Mouse (Mus musculus) testis, adult 10 weeks (tissue): ENCODE results near the gene Cyfip1. TPM values are rescaled to one million over a fixed set of nuclear protein-coding genes. Genes with fewer than 3 reads are reported as not detected.

Experiments used
- polyA plus RNA-seq: library from polyadenylated mRNA; stranded (reverse); fragments of 350-450 nt; fragmentation: Illumina TruSeq; extraction: RNeasy Lipid Tissue Mini Kit (QIAGEN cat#74804); gene quantifications from one replicate; pipeline ENCODE4 v1.2.3, GENCODE M21; 2014; ENCODE audit warnings: low read depth, low replicate concordance

Cyfip1 gene
- 13.7 TPM for polyA plus RNA-seq

DNA sequence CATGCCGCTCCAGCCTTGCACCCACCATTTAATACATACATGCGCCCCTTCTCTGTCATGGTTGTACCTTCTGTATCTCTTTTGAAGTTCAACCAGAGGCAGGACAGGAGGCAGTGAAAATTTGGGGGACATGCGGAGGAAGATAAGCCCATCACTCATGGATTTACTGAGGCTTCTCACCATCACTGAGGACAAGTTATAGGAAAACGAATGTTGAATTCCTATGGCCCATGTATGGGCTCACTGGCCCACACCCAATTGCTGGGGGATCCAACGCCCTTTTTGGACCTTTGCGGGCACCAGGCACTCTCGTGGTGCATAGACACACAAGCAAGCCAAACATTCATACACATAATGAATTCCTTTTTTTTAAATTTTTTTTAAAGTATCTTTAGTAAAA lies at the start of gene Cyfip1:
TSS of gene Cyfip1 (plus strand) at position 301 of the 400 bp plus-strand sequence.

DNA sequence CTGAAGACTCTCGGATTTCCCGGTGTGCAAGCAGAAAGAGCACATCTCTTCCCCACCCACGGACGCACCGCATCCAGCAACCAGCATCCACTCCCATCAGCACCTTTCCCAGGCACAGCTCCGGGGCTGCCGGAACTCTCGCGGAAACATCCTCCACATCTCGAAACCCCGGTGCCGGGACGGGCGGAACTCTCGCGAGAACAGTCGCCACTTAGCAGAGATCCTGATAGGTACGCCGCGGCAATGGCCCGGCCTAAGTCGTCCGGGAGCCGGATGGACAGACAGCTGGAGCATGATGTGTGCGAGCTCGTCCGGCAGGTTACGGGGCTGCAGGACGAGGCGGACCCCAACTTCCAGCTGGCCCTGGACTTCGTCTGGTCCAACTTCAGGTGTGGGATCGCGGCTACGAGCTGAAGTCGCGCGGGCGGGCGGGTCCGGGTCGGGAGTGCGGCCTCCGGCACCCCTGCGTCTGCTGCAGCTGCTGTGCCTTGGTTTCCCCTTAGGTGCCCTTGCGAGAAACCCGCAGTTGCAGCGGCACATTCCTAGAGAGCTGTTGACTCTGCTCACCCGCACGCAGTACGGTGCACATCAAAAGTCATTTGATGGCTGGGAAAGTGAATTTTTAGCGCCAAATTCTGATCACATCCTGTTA lies 47.5 kb upstream of the Cyfip1 start, which contains the start of gene Tubgcp5:
TSS of gene Tubgcp5 (plus strand) at position 203 of the 652 bp plus-strand sequence.

DNA sequence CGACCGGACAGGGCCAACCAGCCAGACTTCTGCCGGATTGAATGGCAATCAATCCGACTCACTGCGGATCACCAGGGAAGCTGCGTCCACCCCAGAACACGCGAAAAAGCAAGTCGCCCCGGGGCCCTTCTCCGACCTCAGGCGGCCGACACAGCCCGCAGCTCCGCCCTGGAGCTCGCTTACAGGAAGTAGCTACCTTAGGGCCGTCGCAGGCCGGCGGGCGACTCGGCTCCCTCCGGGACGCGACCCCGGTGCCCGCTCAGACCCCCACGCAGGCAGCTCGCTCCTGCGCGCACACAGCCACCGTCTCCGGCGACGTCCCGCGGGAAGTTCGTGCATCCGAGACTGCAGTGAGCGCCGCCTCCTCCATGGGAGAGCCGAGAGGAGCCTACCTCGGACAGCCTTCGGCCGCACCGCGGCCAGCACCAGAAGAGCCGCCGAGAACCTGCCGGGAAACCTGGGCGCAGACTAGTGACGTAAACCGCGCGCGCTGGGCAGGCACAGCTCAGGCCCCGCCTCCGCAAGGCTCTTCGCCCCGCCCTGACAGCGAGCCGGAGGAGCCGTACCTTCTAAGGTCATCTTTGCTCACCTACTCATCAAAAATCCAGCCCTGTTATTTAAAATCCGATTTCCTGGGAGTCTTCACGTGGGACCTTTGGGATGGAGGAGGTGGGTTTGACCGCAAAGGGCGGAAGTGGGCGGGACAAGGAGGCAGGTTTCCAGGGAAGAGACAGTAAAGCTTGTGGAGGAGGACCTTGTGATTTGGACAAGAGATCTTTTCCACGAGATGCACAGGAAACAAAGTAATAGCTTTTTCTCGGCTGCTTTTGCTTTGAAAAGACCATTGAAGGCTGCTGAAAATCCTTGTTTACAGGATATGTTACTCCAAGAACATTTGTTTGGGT lies 120.7 kb downstream of the Cyfip1 start, which contains the start of gene Nipa2:
TSS of gene Nipa2 (minus strand) at position 473 of the 905 bp plus-strand sequence.

Other genes starting within 250 kb of the Cyfip1 start
- 0.17 TPM for gene Siglech, start 73.6 kb upstream of the Cyfip1 start, polyA plus RNA-seq
- gene Tubgcp5, start 47.6 kb upstream of the Cyfip1 start, polyA plus RNA-seq = 31.7 TPM
- gene Nipa2, start 120.7 kb downstream of the Cyfip1 start, polyA plus RNA-seq = 36.0 TPM
- 2.3 TPM for gene Nipa1, start 178.2 kb downstream of the Cyfip1 start, polyA plus RNA-seq
- 44.2 TPM for gene Herc2, start 208.5 kb downstream of the Cyfip1 start, polyA plus RNA-seq